Mouse (Mus musculus) heart, embryonic 13.5 days (tissue): ENCODE data around the gene Cstl1. TPM values are rescaled to one million over a fixed set of nuclear protein-coding genes. Genes with fewer than 3 reads are reported as not detected.
"Not testable (repeated sequence)": the region's sequence is repeated elsewhere in the genome, so short reads cannot be mapped to it uniquely, and the experiment has no call there.

Source experiments
- ATAC-seq: fragments of 200-750 bp; cut with Nextera tagmentation; 2 replicates; pipeline ENCODE4 v1.8.0; 2017; ENCODE audit warnings: moderate TSS enrichment; ENCODE audit not compliant: insufficient number of reproducible peaks, low FRiP score, low TSS enrichment; ENCODE audit errors: extremely low read depth
- H3K27ac ChIP-seq: fragments of 300-500 bp; sonication (generic); replicated peaks from 2 replicates; pipeline ENCODE4 v1.5.1; 2015; ENCODE audit warnings: moderate library complexity, mild to moderate bottlenecking, inconsistent platforms
- H3K27me3 ChIP-seq: fragments of 300-500 bp; sonication (generic); replicated peaks from 2 replicates; pipeline ENCODE4 v1.6.1; 2015; ENCODE audit warnings: mild to moderate bottlenecking, inconsistent platforms
- H3K36me3 ChIP-seq: fragments of 300-500 bp; sonication (generic); 2 replicates; pipeline ENCODE4 v1.6.1; 2015; ENCODE audit warnings: mild to moderate bottlenecking, inconsistent platforms
- H3K4me1 ChIP-seq: fragments of 300-500 bp; sonication (generic); 2 replicates; pipeline ENCODE4 v1.6.1; 2015; ENCODE audit warnings: inconsistent platforms
- H3K4me2 ChIP-seq: fragments of 300-500 bp; sonication (generic); 2 replicates; pipeline ENCODE4 v1.6.1; 2015; ENCODE audit warnings: inconsistent platforms, mild to moderate bottlenecking, moderate library complexity
- H3K4me3 ChIP-seq: fragments of 300-500 bp; sonication (generic); 2 replicates; pipeline ENCODE4 v1.5.1; 2015; ENCODE audit warnings: moderate library complexity, mild to moderate bottlenecking, inconsistent platforms
- H3K9ac ChIP-seq: fragments of 300-500 bp; sonication (generic); 2 replicates; pipeline ENCODE4 v1.6.1; 2015; ENCODE audit warnings: inconsistent platforms, mild to moderate bottlenecking, moderate library complexity
- H3K9me3 ChIP-seq: fragments of 300-500 bp; sonication (generic); 2 replicates; pipeline ENCODE4 v1.6.1; 2016; ENCODE audit warnings: inconsistent platforms
- WGBS: fragments of 180-500 bp; shearing (Covaris S2); methylation state at CpG from one replicate; pipeline ENCODE4 v1.1.7; 2015; ENCODE audit warnings: mixed read lengths; 5-methylcytosine and 5-hydroxymethylcytosine counted together
- polyA plus RNA-seq: library from polyadenylated mRNA; unstranded; fragments of >200 nt; fragmentation: Nextera tagmentation; extraction: Ambion mirVana; gene quantifications from 2 replicates; pipeline ENCODE4 v1.2.1, GENCODE M21; 2015

Cstl1 gene
- polyA plus RNA-seq, 1 experiment from 2014 or later, result not detected

DNA sequence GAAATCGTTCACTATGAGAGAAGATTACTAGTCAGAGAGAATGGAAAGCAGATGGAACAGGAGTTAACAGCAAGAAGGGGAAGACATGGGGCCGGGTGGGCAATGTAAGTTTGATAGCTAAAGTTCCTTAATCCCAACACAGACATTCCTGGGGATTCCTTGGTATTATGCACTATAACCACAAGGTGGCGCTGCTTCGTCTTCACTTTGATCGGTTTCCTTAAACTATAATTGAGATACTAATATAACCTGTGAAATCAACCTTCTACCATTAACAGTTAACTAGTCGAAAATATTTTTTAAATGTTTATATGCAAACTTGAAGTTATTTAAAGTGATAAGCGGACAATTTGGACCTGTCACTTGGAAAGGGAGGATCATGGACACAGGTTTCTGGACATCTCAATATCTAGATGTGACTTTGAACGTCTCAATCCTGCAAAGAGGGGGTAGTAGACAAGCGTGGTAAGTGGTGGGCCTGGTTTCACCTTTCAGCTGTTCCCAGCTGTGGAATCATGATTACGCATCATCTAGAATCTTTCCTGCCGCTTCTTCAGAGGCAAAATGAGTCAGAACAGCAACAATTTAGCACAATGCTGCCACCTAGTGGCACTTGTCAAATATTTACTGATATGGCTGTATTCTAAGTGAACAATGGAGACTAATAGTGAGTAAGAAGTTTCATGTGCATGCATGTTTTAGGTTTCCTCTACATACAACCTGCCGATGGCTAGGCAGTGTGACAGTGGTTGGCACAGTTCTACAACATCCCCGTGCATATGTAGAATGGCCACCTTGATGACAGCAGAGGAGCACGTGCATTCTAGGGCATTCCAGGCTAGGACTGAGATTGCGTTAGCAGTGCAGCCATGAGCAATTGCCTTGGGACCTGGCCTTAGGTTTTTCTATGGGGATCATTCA lies 2.0 kb downstream of the Cstl1 start:
- peak overlapping the region; percentile 53; the same call in 1 of the 2 replicates for H3K9ac ChIP-seq
- peak overlapping the region; percentile 44 for H3K4me3 ChIP-seq
- ATAC-seq, result no peak
- H3K27ac ChIP-seq, result no peak overlapping the region
- H3K36me3 ChIP-seq, result no peaks in the 10 kb centered on the region
- peaks cover 13% of the 10 kb centered on the region for H3K27me3 ChIP-seq
- no peaks in the 10 kb centered on the region for H3K4me1 ChIP-seq
- H3K9me3 ChIP-seq, result no peaks in the 10 kb centered on the region
- H3K4me2 ChIP-seq, result peak overlapping the region; percentile 76
- WGBS, result 17% methylated on average over 15 of the region's 15 CpGs

GRCm38 (mm10) chr2:148754310-148754846 lies 4.2 kb downstream of the Cstl1 start:
- H3K27me3 ChIP-seq, result peaks cover 13% of the 10 kb centered on the region
- no peak for ATAC-seq
- no peak overlapping the region for H3K4me3 ChIP-seq
- no peaks in the 10 kb centered on the region for H3K36me3 ChIP-seq
- no peak overlapping the region for H3K27ac ChIP-seq
- no peak overlapping the region for H3K4me2 ChIP-seq
- no peaks in the 10 kb centered on the region for H3K4me1 ChIP-seq
- 50% methylated on average over 1 of the region's 1 CpGs for WGBS
- no peak overlapping the region for H3K9ac ChIP-seq
- no peaks in the 10 kb centered on the region for H3K9me3 ChIP-seq

DNA sequence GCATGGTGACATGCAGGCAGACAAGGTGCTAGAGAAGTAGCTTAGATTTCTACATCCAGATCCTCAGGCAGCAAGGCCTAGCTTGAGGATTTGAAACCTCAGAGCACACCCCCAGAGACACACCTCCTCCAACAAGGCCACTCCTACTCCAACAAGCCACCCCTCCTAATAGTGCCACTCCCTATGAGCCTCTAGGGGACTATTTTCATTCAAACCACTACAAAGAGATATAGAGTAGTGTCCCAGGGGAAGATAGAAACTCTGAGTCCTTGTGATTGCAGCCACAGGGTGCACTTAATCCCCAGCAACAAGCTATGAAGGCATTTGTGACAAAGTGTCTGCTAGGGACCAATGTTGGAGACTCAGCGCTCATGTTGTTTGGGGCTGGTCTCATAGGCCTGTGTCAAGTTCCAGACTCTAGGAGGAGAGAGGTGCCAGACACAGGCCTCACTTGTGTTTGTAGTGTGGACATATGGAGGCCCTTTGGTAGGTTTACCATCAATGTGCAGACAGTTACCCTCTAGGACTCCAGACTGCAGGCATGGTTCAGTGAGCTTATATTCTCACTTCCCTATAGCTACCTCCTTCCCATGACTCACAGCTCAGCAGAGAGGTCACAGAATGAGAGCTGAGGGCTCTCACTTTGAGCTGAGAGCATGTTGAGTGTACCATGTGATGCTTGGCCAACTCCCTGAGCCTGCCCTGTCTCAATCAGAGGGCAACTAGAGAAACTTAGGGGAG lies 13.7 kb downstream of the Cstl1 start:
- H3K9ac ChIP-seq, result no peak overlapping the region
- 89% methylated on average over 1 of the region's 1 CpGs for WGBS
- H3K4me3 ChIP-seq, result no peak overlapping the region
- no peak overlapping the region for H3K4me2 ChIP-seq
- no peaks in the 10 kb centered on the region for H3K36me3 ChIP-seq
- no peak for ATAC-seq
- no peaks in the 10 kb centered on the region for H3K9me3 ChIP-seq
- no peak overlapping the region for H3K27ac ChIP-seq
- no peaks in the 10 kb centered on the region for H3K27me3 ChIP-seq
- H3K4me1 ChIP-seq, result no peaks in the 10 kb centered on the region

DNA sequence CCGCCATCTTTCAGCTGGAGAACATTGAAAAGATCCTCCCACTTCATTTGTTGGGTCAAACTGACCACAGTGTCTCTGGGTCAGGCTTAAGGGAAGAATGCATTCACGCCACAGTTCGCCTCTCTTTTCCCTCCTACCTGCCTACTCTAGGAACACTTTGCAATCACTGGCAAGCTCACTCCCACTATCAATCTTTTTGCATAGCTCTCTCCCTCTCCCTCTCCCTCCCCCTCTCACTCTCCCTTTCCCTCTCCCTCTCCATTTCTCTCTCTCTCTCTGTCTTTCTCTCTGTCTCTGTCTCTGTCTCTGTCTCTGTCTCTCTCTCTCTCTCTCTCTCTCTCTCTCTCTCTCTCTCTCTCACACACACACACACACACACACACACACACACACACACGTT lies 21.2 kb downstream of the Cstl1 start, which contains the start of gene Cst11:
Gene Cst11, minus strand, starts transcription at position 101 of the 400 bp plus-strand sequence.
- not testable (repeated sequence) for H3K9ac ChIP-seq, H3K27me3 ChIP-seq, H3K4me3 ChIP-seq, H3K4me1 ChIP-seq, ATAC-seq, H3K4me2 ChIP-seq, H3K27ac ChIP-seq, H3K36me3 ChIP-seq, H3K9me3 ChIP-seq
- 71% methylated on average over 4 of the region's 4 CpGs for WGBS

GRCm38 (mm10) chr2:148781709-148782108 lies 31.6 kb downstream of the Cstl1 start, which contains the start of gene 8030411F24Rik:
8030411F24Rik (plus strand) TSS chr2:148782009.
- no peak within 1 kb of the TSS for H3K4me3 ChIP-seq
- H3K9me3 ChIP-seq, result no peaks in the 10 kb centered on the region
- ATAC-seq, result no peak
- no peaks in the 10 kb centered on the region for H3K36me3 ChIP-seq
- H3K9ac ChIP-seq, result no peak within 1 kb of the TSS
- no peaks in the 10 kb centered on the region for H3K4me1 ChIP-seq
- H3K27ac ChIP-seq, result no peak within 1 kb of the TSS
- H3K4me2 ChIP-seq, result no peak within 1 kb of the TSS
- no peaks in the 10 kb centered on the region for H3K27me3 ChIP-seq
- WGBS, result 0% methylated on average over 1 of the region's 1 CpGs

- no peak within 1 kb of the TSS for H3K9ac ChIP-seq
- H3K4me3 ChIP-seq, result no peak within 1 kb of the TSS
- H3K36me3 ChIP-seq, result no peaks in the 10 kb centered on the region
- H3K27ac ChIP-seq, result no peak within 1 kb of the TSS
- no peak for ATAC-seq
- H3K4me2 ChIP-seq, result no peak within 1 kb of the TSS
- no peaks in the 10 kb centered on the region for H3K27me3 ChIP-seq
- H3K4me1 ChIP-seq, result no peaks in the 10 kb centered on the region
- 82% methylated on average over 6 of the region's 6 CpGs for WGBS
- peaks cover 5% of the 10 kb centered on the region; the same call in 1 of the 2 replicates for H3K9me3 ChIP-seq
Observed at GRCm38 (mm10) chr2:148789142-148789541, 39.0 kb downstream of the Cstl1 start, which contains the start of gene Cst12. Cst12 (plus strand) TSS chr2:148789361.

DNA sequence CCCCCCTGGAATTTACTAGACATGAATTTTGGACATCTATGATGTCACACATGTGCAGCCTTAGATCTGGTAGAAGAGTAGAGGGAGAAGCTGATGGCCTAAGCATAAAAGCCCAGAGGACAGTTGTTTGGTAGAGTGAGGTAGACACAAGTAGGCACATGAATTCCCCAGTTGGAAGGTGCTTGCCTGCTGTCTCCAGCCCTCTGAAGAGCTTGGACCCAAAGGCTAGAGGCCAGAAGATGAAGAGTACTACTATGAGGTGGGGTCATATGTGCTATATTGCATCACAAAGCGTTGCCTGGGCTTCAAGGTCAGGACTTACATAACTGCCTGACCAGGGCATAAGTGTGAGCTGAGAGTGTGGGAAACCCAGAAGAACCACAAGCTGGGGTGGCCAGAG lies 48.3 kb downstream of the Cstl1 start, which contains the start of gene Cst8:
Gene Cst8, plus strand, starts transcription at position 301 of the 400 bp plus-strand sequence.
- ATAC-seq, result no peak
- Histone ChIP-seq H3K4me2 (no peak within 1 kb of the TSS), H3K27me3 (no peaks in the 10 kb centered on the region), H3K9ac (no peak within 1 kb of the TSS), H3K4me3 (no peak within 1 kb of the TSS), H3K36me3 (no peaks in the 10 kb centered on the region), H3K27ac (no peak within 1 kb of the TSS), H3K4me1 (peaks cover 17% of the 10 kb centered on the region), H3K9me3 (no peaks in the 10 kb centered on the region)
- 71% methylated on average over 1 of the region's 1 CpGs for WGBS

DNA sequence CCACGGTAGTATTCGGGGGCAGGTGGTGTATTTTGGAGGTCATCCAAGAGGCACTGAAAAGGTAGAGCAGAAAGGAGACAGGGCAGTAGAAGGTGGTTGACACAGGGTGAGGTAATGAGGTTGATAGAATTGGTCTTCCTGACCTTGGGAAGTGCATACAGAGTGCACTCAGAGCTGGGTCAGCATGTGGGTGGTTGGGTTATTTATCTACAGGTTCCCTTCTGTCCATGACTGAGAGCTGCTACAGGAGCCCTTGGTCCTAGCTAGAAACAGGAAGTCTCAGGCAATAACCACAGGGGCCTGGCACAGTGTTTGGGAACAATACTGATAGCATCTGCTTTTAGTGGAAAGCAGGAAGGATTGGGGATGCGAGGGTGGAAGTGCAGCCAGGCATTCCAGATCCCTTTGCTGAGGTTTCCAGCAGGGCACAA lies 51.3 kb downstream of the Cstl1 start:
- Histone ChIP-seq H3K9ac (no peak overlapping the region), H3K9me3 (no peaks in the 10 kb centered on the region), H3K27me3 (no peaks in the 10 kb centered on the region), H3K27ac (peak overlapping the region; percentile 66), H3K4me2 (no peak overlapping the region), H3K4me3 (no peak overlapping the region), H3K4me1 (peaks cover 17% of the 10 kb centered on the region), H3K36me3 (no peaks in the 10 kb centered on the region)
- no peak for ATAC-seq
- 34% methylated on average over 3 of the region's 3 CpGs for WGBS

Other genes starting within 250 kb of the Cstl1 start
- 50.4 and 55.5 TPM in 2 replicates for gene Nxt1, start 77.8 kb upstream of the Cstl1 start, polyA plus RNA-seq
- 13.1 and 13.2 TPM in 2 replicates for gene Gzf1, start 69.3 kb upstream of the Cstl1 start, polyA plus RNA-seq
- gene Napb, start 17.9 kb upstream of the Cstl1 start, polyA plus RNA-seq, result 2.2 and 2.4 TPM in 2 replicates
- not detected in 2 replicates for gene Cst11, start 21.1 kb downstream of the Cstl1 start, polyA plus RNA-seq
- gene 8030411F24Rik, start 31.7 kb downstream of the Cstl1 start, polyA plus RNA-seq, result not detected in 2 replicates
- gene Cst12, start 39.0 kb downstream of the Cstl1 start, polyA plus RNA-seq, result not detected in 2 replicates
- not detected in 2 replicates for gene Cst8, start 48.4 kb downstream of the Cstl1 start, polyA plus RNA-seq
- not detected in 2 replicates for gene Cst13, start 69.7 kb downstream of the Cstl1 start, polyA plus RNA-seq
- gene Cst9, start 84.8 kb downstream of the Cstl1 start, polyA plus RNA-seq, result 3.3 and 3.9 TPM in 2 replicates
- gene 9230104L09Rik, start 114.7 kb downstream of the Cstl1 start, polyA plus RNA-seq, result 0.71 TPM in 1 of 2 replicates, not detected in the other
- 753 and 907 TPM in 2 replicates for gene Cst3, start 125.3 kb downstream of the Cstl1 start, polyA plus RNA-seq